Mouse (Mus musculus) 3134 (cell line): ENCODE results near the gene Olfr1022.

Source experiments
- DNase-seq: peaks from one replicate; pipeline ENCODE4 v3.0.0-alpha.2; 2011; ENCODE audit warnings: low spot score; ENCODE audit not compliant: insufficient read length; ENCODE audit errors: extremely low read depth

The Olfr1022 gene

GRCm38 (mm10) chr2:85868294-85868693 lies at the start of gene Olfr1022:
TSS of gene Olfr1022 (plus strand) at chr2:85868594.
- no peak for DNase-seq

GRCm38 (mm10) chr2:85845383-85845782 lies 23.0 kb upstream of the Olfr1022 start, which contains the start of gene Olfr1019:
TSS of gene Olfr1019 (minus strand) at chr2:85845483.
- DNase-seq = no peak

- DNase-seq = no peak
These were observed 21.7 kb upstream of the Olfr1022 start, which contains the start of gene Olfr1020 for GRCm38 (mm10) chr2:85846730-85847129. TSS of gene Olfr1020 (plus strand) at chr2:85847030.

GRCm38 (mm10) chr2:85885340-85885739 lies 16.9 kb downstream of the Olfr1022 start, which contains the start of gene Olfr1023:
TSS of gene Olfr1023 (plus strand) at chr2:85885640.
- DNase-seq = no peak

- no peak for DNase-seq
These were observed 36.6 kb downstream of the Olfr1022 start, which contains the start of gene Olfr1024 for GRCm38 (mm10) chr2:85904952-85905351. TSS of gene Olfr1024 (minus strand) at chr2:85905052.

GRCm38 (mm10) chr2:85913197-85913596 lies 44.8 kb downstream of the Olfr1022 start:
- no peak for DNase-seq

GRCm38 (mm10) chr2:85914893-85915292 lies 46.5 kb downstream of the Olfr1022 start, which contains the start of gene Olfr1025-ps1:
TSS of gene Olfr1025-ps1 (plus strand) at chr2:85915193.
- DNase-seq = no peak
